Mouse (Mus musculus): ENCODE data around the gene Fam114a1. TPM values are rescaled to one million over a fixed set of nuclear protein-coding genes. Genes with fewer than 3 reads are reported as not detected.

Gene Fam114a1
- total RNA-seq (2014; fragmentation: Nextera tagmentation) (not detected in 2 replicates), total RNA-seq (2017) (0.05 and 0.06 TPM in 2 replicates), polyA plus RNA-seq (2012) (not detected in 2 replicates)

GRCm38 (mm10) chr5:64969861-64970771 is at the start of gene Fam114a1:
Fam114a1 (plus strand) TSS chr5:64970071.
- DNase-seq (ENCODE audit: low spot score) (peak; percentile 21), ATAC-seq (ENCODE audit: extremely low read depth, insufficient number of reproducible peaks, low FRiP score, poor library complexity, severe bottlenecking) (no peak)
- Histone ChIP-seq H3K27me3 (ENCODE audit: insufficient read depth, low read length) (peaks cover 3% of the 10 kb centered on the region; the same call in 1 of the 2 replicates), H3K9me3 (replicated peaks) (no peaks in the 10 kb centered on the region), H3K4me1 (ENCODE audit: insufficient read depth, low read depth, low read length) (no peaks in the 10 kb centered on the region), H3K36me3 (replicated peaks) (no peaks in the 10 kb centered on the region), H3K4me3 (ENCODE audit: low read depth, low read length) (no peak within 1 kb of the TSS)
- no peak for TF ChIP-seq TAL1 (conservative IDR thresholded peaks at IDR 0.05; ENCODE audit: low read depth, low read length)
- no peak for TF ChIP-seq CTCF (IDR thresholded peaks at IDR 0.05; ENCODE audit: low read depth, low read length)
- no peak for TF ChIP-seq GATA2 (IDR thresholded peaks at IDR 0.05; ENCODE audit: borderline replicate concordance, low read depth, low read length)
- TF ChIP-seq GATA1 (IDR thresholded peaks at IDR 0.05; ENCODE audit: borderline replicate concordance, low read length): no peak
- no peak for TF ChIP-seq POLR2AphosphoS5 (IDR thresholded peaks at IDR 0.05; ENCODE audit: insufficient replicate concordance, low read depth, low read length)

DNA sequence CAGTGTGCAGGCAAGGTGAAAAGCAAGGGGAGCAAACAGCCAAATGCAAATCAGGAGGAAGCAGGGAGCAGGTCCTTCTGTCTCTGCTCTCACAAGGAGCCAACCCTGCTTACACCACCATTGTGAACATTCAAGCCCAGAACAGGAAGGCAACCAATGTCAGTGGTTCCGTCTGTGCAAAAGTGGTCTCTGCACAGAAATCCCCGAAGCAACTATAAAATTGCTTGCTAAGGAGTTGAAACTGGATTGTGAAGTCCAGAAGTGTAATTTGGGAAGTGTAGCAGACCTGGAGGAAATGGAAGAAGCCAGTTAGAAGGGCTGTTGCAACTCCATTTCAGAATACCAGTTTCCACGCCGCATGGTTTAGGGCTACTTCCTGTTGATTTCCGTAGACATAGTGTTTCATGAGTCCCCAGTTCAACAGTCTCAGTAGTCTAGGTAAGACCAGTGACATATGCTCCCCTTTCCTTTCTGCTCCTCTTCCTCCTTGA is 46.9 kb upstream of the Fam114a1 start:
- ATAC-seq (ENCODE audit: extremely low read depth, insufficient number of reproducible peaks, low FRiP score, poor library complexity, severe bottlenecking): no peak
- H3K9me3 ChIP-seq (replicated peaks): no peaks in the 10 kb centered on the region
- H3K36me3 ChIP-seq (replicated peaks): no peaks in the 10 kb centered on the region
- H3K4me3 ChIP-seq (ENCODE audit: low read depth, low read length): no peak overlapping the region
- DNase-seq (ENCODE audit: low spot score): no peak
- no peaks in the 10 kb centered on the region; the same call in 1 of the 2 replicates for H3K27me3 ChIP-seq (ENCODE audit: insufficient read depth, low read length)
- no peaks in the 10 kb centered on the region for H3K4me1 ChIP-seq (ENCODE audit: insufficient read depth, low read depth, low read length)
- no peak for TF ChIP-seq GATA2 (IDR thresholded peaks at IDR 0.05; ENCODE audit: borderline replicate concordance, low read depth, low read length)
- TF ChIP-seq TAL1 (conservative IDR thresholded peaks at IDR 0.05; ENCODE audit: low read depth, low read length): no peak
- no peak for TF ChIP-seq CTCF (IDR thresholded peaks at IDR 0.05; ENCODE audit: low read depth, low read length)
- no peak for TF ChIP-seq POLR2AphosphoS5 (IDR thresholded peaks at IDR 0.05; ENCODE audit: insufficient replicate concordance, low read depth, low read length)
- TF ChIP-seq GATA1 (IDR thresholded peaks at IDR 0.05; ENCODE audit: borderline replicate concordance, low read length): no peak

GRCm38 (mm10) chr5:64932215-64932614 is 37.7 kb upstream of the Fam114a1 start:
- no peak for ATAC-seq (ENCODE audit: extremely low read depth, insufficient number of reproducible peaks, low FRiP score, poor library complexity, severe bottlenecking)
- Histone ChIP-seq H3K4me1 (ENCODE audit: insufficient read depth, low read depth, low read length) (no peaks in the 10 kb centered on the region), H3K9me3 (replicated peaks) (no peaks in the 10 kb centered on the region), H3K27me3 (ENCODE audit: insufficient read depth, low read length) (no peaks in the 10 kb centered on the region), H3K4me3 (ENCODE audit: low read depth, low read length) (no peak overlapping the region), H3K36me3 (replicated peaks) (no peaks in the 10 kb centered on the region)
- no peak for TF ChIP-seq POLR2AphosphoS5 (IDR thresholded peaks at IDR 0.05; ENCODE audit: insufficient replicate concordance, low read depth, low read length)
- TF ChIP-seq GATA1 (IDR thresholded peaks at IDR 0.05; ENCODE audit: borderline replicate concordance, low read length): no peak
- no peak for TF ChIP-seq CTCF (IDR thresholded peaks at IDR 0.05; ENCODE audit: low read depth, low read length)
- TF ChIP-seq TAL1 (conservative IDR thresholded peaks at IDR 0.05; ENCODE audit: low read depth, low read length): no peak
- no peak for TF ChIP-seq GATA2 (IDR thresholded peaks at IDR 0.05; ENCODE audit: borderline replicate concordance, low read depth, low read length)
- DNase-seq (ENCODE audit: low spot score): no peak

DNA sequence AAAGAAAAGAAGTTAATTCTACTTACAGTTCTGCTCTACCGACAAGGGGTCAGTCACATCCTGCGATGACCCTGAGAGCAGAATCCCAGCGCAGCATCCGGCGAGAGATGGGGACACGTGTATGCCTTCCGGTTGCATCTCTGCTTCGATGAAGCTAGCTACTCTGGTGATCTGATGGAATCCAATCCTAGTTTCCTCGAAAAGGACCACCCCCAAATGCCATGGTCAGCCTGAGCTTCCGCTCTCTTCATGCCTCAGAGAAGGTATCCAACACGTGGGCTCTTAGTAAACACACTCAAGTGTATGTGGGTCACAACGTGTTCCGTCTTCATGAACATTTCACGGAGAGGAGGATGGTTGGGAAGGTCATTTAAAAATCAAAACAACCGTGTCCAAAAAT is 37.1 kb upstream of the Fam114a1 start:
- no peak for ATAC-seq (ENCODE audit: extremely low read depth, insufficient number of reproducible peaks, low FRiP score, poor library complexity, severe bottlenecking)
- Histone ChIP-seq H3K4me3 (ENCODE audit: low read depth, low read length) (no peak overlapping the region), H3K36me3 (replicated peaks) (no peaks in the 10 kb centered on the region)

DNA sequence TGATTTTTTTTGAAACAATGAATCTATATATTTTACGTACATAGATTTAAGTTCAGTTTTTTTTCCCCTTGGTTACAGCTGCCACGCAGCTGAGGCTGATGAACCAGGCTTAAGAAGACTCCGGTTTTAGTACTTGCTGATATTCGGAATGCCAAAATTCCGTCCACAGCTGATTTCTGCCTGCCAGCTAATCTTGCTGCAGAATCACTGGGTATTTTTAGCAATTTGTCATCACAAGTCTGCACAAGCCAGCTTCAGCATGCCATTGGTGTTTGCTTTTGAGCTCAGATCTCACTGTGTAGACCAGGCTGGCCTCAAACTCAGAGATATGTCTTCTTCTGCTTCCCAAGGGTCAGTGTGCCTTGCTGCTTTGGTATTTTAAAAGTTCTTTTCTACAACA is 18.4 kb upstream of the Fam114a1 start:
- Histone ChIP-seq H3K4me3 (ENCODE audit: low read depth, low read length) (no peak overlapping the region), H3K9me3 (replicated peaks) (no peaks in the 10 kb centered on the region), H3K27me3 (ENCODE audit: insufficient read depth, low read length) (no peaks in the 10 kb centered on the region; the same call in 1 of the 2 replicates), H3K36me3 (replicated peaks) (no peaks in the 10 kb centered on the region), H3K4me1 (ENCODE audit: insufficient read depth, low read depth, low read length) (no peaks in the 10 kb centered on the region)
- TF ChIP-seq GATA1 (IDR thresholded peaks at IDR 0.05; ENCODE audit: borderline replicate concordance, low read length) (no peak), POLR2AphosphoS5 (IDR thresholded peaks at IDR 0.05; ENCODE audit: insufficient replicate concordance, low read depth, low read length) (no peak), CTCF (IDR thresholded peaks at IDR 0.05; ENCODE audit: low read depth, low read length) (no peak), TAL1 (conservative IDR thresholded peaks at IDR 0.05; ENCODE audit: low read depth, low read length) (no peak), GATA2 (IDR thresholded peaks at IDR 0.05; ENCODE audit: borderline replicate concordance, low read depth, low read length) (no peak)
- no peak for DNase-seq (ENCODE audit: low spot score)
- ATAC-seq (ENCODE audit: extremely low read depth, insufficient number of reproducible peaks, low FRiP score, poor library complexity, severe bottlenecking): no peak

More for the DNA sequence above, 37.1 kb upstream of the Fam114a1 start:
- TF ChIP-seq POLR2AphosphoS5 (IDR thresholded peaks at IDR 0.05; ENCODE audit: insufficient replicate concordance, low read depth, low read length): no peak
- no peak for TF ChIP-seq TAL1 (conservative IDR thresholded peaks at IDR 0.05; ENCODE audit: low read depth, low read length)
- no peak for TF ChIP-seq CTCF (IDR thresholded peaks at IDR 0.05; ENCODE audit: low read depth, low read length)
- no peak for TF ChIP-seq GATA1 (IDR thresholded peaks at IDR 0.05; ENCODE audit: borderline replicate concordance, low read length)
- no peak for TF ChIP-seq GATA2 (IDR thresholded peaks at IDR 0.05; ENCODE audit: borderline replicate concordance, low read depth, low read length)
- Histone ChIP-seq H3K9me3 (replicated peaks) (no peaks in the 10 kb centered on the region), H3K27me3 (ENCODE audit: insufficient read depth, low read length) (peaks cover 3% of the 10 kb centered on the region), H3K4me1 (ENCODE audit: insufficient read depth, low read depth, low read length) (no peaks in the 10 kb centered on the region; the same call in 1 of the 2 replicates)
- no peak for DNase-seq (ENCODE audit: low spot score)

GRCm38 (mm10) chr5:64954931-64955330 is 14.9 kb upstream of the Fam114a1 start:
- ATAC-seq (ENCODE audit: extremely low read depth, insufficient number of reproducible peaks, low FRiP score, poor library complexity, severe bottlenecking): no peak
- H3K4me3 ChIP-seq (ENCODE audit: low read depth, low read length): no peak overlapping the region
- no peak for TF ChIP-seq TAL1 (conservative IDR thresholded peaks at IDR 0.05; ENCODE audit: low read depth, low read length)
- no peaks in the 10 kb centered on the region for H3K9me3 ChIP-seq (replicated peaks)
- no peaks in the 10 kb centered on the region for H3K36me3 ChIP-seq (replicated peaks)
- H3K27me3 ChIP-seq (ENCODE audit: insufficient read depth, low read length): no peaks in the 10 kb centered on the region
- DNase-seq (ENCODE audit: low spot score): no peak
- H3K4me1 ChIP-seq (ENCODE audit: insufficient read depth, low read depth, low read length): no peaks in the 10 kb centered on the region
